Comparison of ENCODE assay signal across 8 mouse cellular contexts in genomic region chr6:101376511-101377166, GRCm38 (mm10). TPM values are rescaled to one million over a fixed set of nuclear protein-coding genes. Genes with fewer than 3 reads are reported as not detected.
A peak's percentile ranks its signal among the peaks of the same experiment; 100 is the strongest.
DNase-seq lines count a peak whose midpoint lies in the region; ATAC-seq and TF ChIP-seq lines count a peak whose summit lies in the region.

No protein-coding gene starts in this region.

- no peak for TF ChIP-seq CTCF in olfactory bulb, adult 2 months (IDR thresholded peaks at IDR 0.05; ENCODE audit: insufficient read depth, low read depth, low read length)

- DNase-seq in 3T3-L1 (ENCODE audit: low read depth, low spot score): peak; percentile 61
- DNase-seq in adrenal gland, adult 8-10 months: peak; percentile 30
- peak; percentile 54 for DNase-seq in limb, embryonic 10.5 days (ENCODE audit: low spot score)
- no peak for DNase-seq in right cerebral cortex, adult 18-20 months
- no peak for DNase-seq in cerebellum, adult 8-10 months

- 3% methylated on average over 10 of the region's 10 CpGs for WGBS in heart, embryonic 12.5 days
- WGBS in limb, embryonic 10.5 days: 1% methylated on average over 10 of the region's 10 CpGs
- 26% methylated on average over 10 of the region's 10 CpGs for WGBS in olfactory bulb, adult 2 months

- H3K4me2 ChIP-seq in heart, embryonic 12.5 days: peak overlapping the region; percentile 93

- peak overlapping the region; percentile 88 for H3K9ac ChIP-seq in heart, embryonic 12.5 days

- H3K36me3 ChIP-seq in heart, embryonic 12.5 days: peaks cover 9% of the 10 kb centered on the region
- peaks cover 6% of the 10 kb centered on the region; the same call in 1 of the 2 replicates for H3K36me3 ChIP-seq in limb, embryonic 10.5 days

- H3K27ac ChIP-seq in heart, embryonic 12.5 days (ENCODE audit: poor library complexity, severe bottlenecking): peak overlapping the region; percentile 94
- peak overlapping the region; percentile 98 for H3K27ac ChIP-seq in limb, embryonic 10.5 days
- no peak overlapping the region for H3K27ac ChIP-seq in olfactory bulb, adult 2 months (ENCODE audit: insufficient read depth, low read depth, low read length)

- no peak for ATAC-seq in heart, embryonic 12.5 days (ENCODE audit: insufficient number of reproducible peaks, low FRiP score)
- ATAC-seq in granulocyte monocyte progenitor cell, adult 5-6 weeks (replicated peaks; ENCODE audit: poor library complexity, severe bottlenecking): no peak

- H3K27me3 ChIP-seq in heart, embryonic 12.5 days (replicated peaks): no peaks in the 10 kb centered on the region
- H3K27me3 ChIP-seq in limb, embryonic 10.5 days (ENCODE audit: low read depth, poor library complexity, severe bottlenecking): peaks cover 7% of the 10 kb centered on the region; the same call in 1 of the 2 replicates

- TF ChIP-seq POLR2A in olfactory bulb, adult 2 months (IDR thresholded peaks at IDR 0.05; ENCODE audit: insufficient read depth, low read depth, low read length): no peak

- H3K9me3 ChIP-seq in heart, embryonic 12.5 days (replicated peaks): no peaks in the 10 kb centered on the region
- no peaks in the 10 kb centered on the region for H3K9me3 ChIP-seq in limb, embryonic 10.5 days (replicated peaks)

- H3K4me1 ChIP-seq in heart, embryonic 12.5 days (replicated peaks): peaks cover 26% of the 10 kb centered on the region
- H3K4me1 ChIP-seq in limb, embryonic 10.5 days: peaks cover 59% of the 10 kb centered on the region
- peaks cover 23% of the 10 kb centered on the region for H3K4me1 ChIP-seq in olfactory bulb, adult 2 months (ENCODE audit: control insufficient read depth, insufficient read depth, low read length)

- peak overlapping the region; percentile 78 for H3K4me3 ChIP-seq in heart, embryonic 12.5 days
- peak overlapping the region; percentile 77 for H3K4me3 ChIP-seq in limb, embryonic 10.5 days
- peak overlapping the region; percentile 49 for H3K4me3 ChIP-seq in olfactory bulb, adult 2 months (ENCODE audit: insufficient read depth, low read depth, low read length)

RNA-seq across cellular contexts. Expression of gene Pdzrn3, which starts 1.1 kb away (rescaled TPM):
- total RNA-seq in adrenal gland, adult 8-10 months (2022): 10 to 100 TPM; 25.2 to 31.1 (median 28.7) TPM
- 13.6 and 14.0 TPM in 2 replicates for polyA plus RNA-seq in heart, embryonic 12.5 days (2016; fragmentation: Nextera tagmentation; extraction: Ambion mirVana)
- polyA plus RNA-seq in limb, embryonic 10.5 days (2016; fragmentation: Nextera tagmentation; extraction: Ambion mirVana): 6.2 and 9.2 TPM in 2 replicates
- not detected in 2 replicates for polyA plus RNA-seq in olfactory bulb, adult 2 months (2012; ENCODE audit: insufficient read depth, insufficient read length, low replicate concordance, missing spikeins)
- total RNA-seq in granulocyte monocyte progenitor cell, adult 5-6 weeks (2014; fragmentation: Nextera tagmentation): not detected in 2 replicates
- total RNA-seq in granulocyte monocyte progenitor cell, adult 5-6 weeks (2017): not detected in 2 replicates

Comparison
In these comparisons a context has a peak if more than half of its experiments do, and no peak if none do; other contexts are left out.
1. DNase-seq: peak in 3T3-L1 (single experiment), adrenal gland, adult 8-10 months (single experiment) and limb, embryonic 10.5 days (single experiment); none in right cerebral cortex, adult 18-20 months (single experiment) and cerebellum, adult 8-10 months (single experiment).
2. Peak in every context shown above with its lines, with median percentiles within 50 percentile points of each other: H3K4me3 ChIP-seq.